Mouse (Mus musculus): ENCODE measurements around the gene Aox1. TPM values are rescaled to one million over a fixed set of nuclear protein-coding genes. Genes with fewer than 3 reads are reported as not detected.

The Aox1 gene
- polyA plus RNA-seq, 1 experiment: 0.47 TPM

- DNase-seq (ENCODE audit: low read depth, low spot score): no peak
- 94% methylated on average over 4 of the region's 4 CpGs for WGBS
These were observed 29.1 kb downstream of the Aox1 start for GRCm38 (mm10) chr1:58058846-58059245.

GRCm38 (mm10) chr1:58062131-58062530 is 32.4 kb downstream of the Aox1 start:
- no peak for DNase-seq (ENCODE audit: low read depth, low spot score)
- 93% methylated on average over 7 of the region's 7 CpGs for WGBS

GRCm38 (mm10) chr1:58065151-58065550 is 35.4 kb downstream of the Aox1 start:
- WGBS: 83% methylated on average over 5 of the region's 5 CpGs
- no peak for DNase-seq (ENCODE audit: low read depth, low spot score)

DNA sequence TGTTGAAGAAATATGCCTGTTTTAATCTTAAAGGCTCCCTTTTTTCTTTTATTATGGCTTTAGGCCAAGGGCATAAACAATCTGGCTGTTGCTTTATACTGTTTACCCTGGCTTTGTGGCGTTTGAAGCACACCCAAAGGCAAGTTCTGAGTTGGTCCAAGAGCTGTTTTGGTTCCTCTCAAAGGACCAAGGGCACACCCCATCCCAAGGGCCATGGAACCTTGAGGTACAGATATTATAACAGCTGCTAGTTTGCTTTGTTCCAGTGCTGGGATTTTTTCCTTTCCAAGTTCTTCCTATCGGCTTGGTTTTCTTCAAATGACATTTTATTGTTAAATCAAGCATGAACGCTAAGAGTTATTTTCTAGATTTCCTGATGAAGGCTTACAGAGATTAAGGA is 35.9 kb downstream of the Aox1 start:
- WGBS: 54% methylated on average over 3 of the region's 3 CpGs

GRCm38 (mm10) chr1:58069181-58069580 is 39.5 kb downstream of the Aox1 start:
- DNase-seq (ENCODE audit: low read depth, low spot score): no peak
- WGBS: 75% methylated on average over 6 of the region's 6 CpGs

More for the DNA sequence above, 35.9 kb downstream of the Aox1 start:
- no peak for DNase-seq (ENCODE audit: low read depth, low spot score)

DNA sequence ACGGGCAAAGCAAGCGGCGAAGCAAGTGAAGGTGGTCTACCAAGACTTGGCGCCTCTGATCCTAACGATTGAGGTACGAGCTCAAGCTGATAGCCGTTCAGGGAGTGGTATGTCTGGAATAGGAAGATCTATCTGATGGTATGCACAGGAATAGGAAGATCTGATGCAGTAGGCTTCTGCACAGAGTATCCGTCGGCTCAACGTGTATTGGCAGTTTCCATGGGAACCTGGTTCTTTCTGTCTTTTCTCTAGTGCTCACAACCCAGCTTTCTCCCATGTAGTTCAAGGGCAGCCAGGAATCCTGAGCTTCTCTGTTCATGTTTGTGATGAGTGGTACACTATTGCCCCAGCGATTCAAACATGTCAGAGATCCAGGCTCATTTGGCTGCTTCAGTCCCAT is 40.4 kb downstream of the Aox1 start:
- no peak for DNase-seq (ENCODE audit: low read depth, low spot score)
- 92% methylated on average over 11 of the region's 11 CpGs for WGBS

DNA sequence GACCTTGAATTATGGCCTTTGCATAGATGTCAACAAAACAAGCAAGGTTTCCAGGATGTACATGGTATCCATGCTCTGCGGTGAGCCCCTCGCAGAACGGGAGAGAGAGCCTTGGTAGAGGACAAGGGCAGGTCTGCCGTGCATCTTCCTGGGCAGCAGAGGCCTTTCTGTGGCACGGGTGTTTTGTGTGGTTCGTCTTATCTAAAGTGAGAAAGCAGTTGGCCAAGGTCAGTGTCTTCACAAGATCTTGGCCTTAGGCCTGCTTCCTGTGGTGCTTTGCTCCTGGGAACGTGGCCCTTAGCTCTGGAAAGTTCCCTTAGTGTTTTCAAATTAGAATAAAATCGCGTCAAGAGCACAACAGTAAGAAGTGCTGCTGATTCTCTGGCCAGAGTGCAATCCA is 41.3 kb downstream of the Aox1 start:
- 78% methylated on average over 9 of the region's 9 CpGs for WGBS
- no peak for DNase-seq (ENCODE audit: low read depth, low spot score)

DNA sequence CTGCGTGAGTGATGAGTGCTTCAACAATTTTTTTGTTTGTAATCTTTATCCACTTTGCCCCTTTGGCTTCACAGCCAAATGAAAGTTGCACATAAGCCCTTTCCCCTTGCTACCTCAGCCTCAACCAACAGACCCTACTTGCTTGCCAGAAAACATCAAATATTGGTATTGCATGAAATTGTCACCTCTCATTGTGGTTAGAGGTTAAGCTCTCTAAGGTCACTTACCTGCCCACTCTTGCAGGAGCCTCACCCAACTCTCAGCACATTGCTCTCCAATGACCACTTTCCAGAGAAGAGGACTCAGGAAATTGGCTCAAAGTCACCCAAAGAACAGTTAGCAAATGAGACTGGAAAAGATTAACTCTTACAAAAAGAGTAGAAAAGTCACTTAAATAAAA is 41.8 kb downstream of the Aox1 start:
- WGBS: 76% methylated on average over 1 of the region's 1 CpGs
- DNase-seq (ENCODE audit: low read depth, low spot score): no peak

GRCm38 (mm10) chr1:58072416-58072815 is 42.7 kb downstream of the Aox1 start:
- 82% methylated on average over 2 of the region's 2 CpGs for WGBS
- no peak for DNase-seq (ENCODE audit: low read depth, low spot score)

GRCm38 (mm10) chr1:58072991-58073730 is 43.4 kb downstream of the Aox1 start:
- WGBS: 73% methylated on average over 12 of the region's 12 CpGs
- DNase-seq (ENCODE audit: low read depth, low spot score): no peak

DNA sequence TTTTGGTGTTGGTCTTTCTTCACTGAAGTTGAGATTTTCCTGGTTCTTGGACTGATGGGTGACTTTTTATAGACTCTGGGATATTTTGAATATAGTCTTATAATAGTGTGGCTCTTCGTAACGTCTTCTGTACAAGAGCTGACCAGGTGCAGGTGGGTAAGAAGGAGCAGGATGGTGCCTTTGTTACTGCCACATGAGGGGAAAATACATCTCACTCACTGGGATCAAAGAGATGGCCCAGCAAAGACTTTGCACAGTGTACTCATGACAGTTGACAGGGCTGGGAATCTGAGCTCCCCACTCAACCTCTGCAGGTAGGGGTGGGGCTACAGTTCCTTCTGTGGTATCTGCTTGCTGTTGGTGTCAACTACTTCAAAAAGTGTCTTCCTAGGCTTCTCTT is 44.5 kb downstream of the Aox1 start:
- WGBS: 85% methylated on average over 2 of the region's 2 CpGs
- DNase-seq (ENCODE audit: low read depth, low spot score): no peak

DNA sequence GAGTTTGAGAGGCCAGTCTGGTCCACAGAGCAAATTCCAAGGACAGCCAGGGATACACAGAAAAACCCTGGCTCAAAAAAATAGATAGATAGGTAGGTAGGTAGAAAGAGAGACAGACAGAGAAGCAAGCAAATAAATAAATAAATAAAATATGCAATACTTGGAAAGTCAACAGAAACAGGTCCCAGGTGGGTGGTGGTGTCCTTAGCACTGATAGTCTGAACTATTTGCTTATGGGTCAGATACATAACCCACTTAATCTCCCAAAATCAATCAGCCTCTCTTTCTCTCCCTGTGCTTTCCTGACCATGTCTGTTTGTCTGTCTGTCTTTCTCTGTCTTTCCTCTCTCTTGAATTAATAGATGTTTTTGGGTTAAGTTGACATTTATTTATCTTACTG is 48.2 kb downstream of the Aox1 start:
- DNase-seq (ENCODE audit: low read depth, low spot score): no peak

DNA sequence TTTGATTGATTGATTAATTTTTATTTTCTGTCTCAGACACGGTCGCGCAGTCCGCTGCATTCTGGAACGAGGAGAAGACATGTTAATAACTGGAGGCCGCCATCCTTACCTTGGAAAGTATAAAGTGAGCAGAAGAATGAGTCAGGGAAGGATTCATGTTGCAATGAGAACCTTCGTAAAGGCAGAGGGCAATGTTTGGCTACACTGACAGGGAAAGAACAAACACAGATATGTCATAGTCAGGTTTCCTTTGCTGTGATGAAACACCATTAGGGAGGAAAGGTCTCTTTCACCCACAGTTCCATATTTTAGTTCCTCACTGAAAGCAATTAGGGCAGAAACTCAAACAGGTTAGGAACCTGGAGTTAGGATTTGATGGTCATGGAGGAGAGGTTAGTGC is 48.7 kb downstream of the Aox1 start:
- DNase-seq (ENCODE audit: low read depth, low spot score): no peak
- WGBS: 82% methylated on average over 7 of the region's 7 CpGs

DNA sequence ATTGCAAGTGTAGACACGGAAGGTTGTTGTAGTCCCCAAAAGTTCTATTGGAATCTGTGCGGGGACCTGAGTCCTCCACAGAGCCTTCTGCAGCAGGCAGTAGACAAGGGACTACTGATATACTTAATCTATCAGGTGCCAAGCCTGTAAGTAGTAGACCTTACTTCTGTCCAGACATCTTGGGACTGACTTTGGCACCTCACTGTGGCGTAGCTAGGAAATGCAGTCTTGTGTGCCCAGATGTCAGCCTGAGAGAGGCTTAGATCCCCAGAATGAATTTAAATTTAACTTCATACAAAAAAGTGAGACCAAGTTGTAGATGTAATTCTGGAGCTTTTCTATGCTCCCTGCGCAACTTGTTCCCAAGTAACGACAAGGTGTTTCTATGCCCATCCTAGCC is 50.0 kb downstream of the Aox1 start:
- WGBS: 92% methylated on average over 5 of the region's 5 CpGs
- DNase-seq (ENCODE audit: low read depth, low spot score): no peak

- DNase-seq (ENCODE audit: low read depth, low spot score): no peak
- WGBS: 76% methylated on average over 4 of the region's 4 CpGs
These were observed 50.7 kb downstream of the Aox1 start for GRCm38 (mm10) chr1:58080446-58080845.

DNA sequence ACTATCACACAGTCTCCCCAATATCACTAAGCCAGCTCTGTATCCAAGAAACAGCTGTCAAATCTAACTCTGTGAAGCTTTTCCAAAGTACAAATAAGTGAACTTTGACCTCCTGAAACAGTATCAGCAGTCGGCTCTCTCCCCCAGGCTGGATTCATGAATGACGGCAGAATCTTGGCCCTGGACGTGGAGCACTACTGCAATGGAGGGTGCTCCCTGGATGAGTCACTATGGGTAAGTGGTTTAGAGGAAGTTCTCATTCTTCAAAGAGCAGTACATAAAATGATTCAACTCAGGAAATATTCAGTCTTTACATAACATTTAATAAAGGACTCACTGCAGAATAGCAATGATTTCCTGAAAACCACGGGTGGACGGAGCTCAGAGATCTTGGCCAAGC is 51.6 kb downstream of the Aox1 start:
- WGBS: 63% methylated on average over 5 of the region's 5 CpGs
- DNase-seq (ENCODE audit: low read depth, low spot score): no peak

DNA sequence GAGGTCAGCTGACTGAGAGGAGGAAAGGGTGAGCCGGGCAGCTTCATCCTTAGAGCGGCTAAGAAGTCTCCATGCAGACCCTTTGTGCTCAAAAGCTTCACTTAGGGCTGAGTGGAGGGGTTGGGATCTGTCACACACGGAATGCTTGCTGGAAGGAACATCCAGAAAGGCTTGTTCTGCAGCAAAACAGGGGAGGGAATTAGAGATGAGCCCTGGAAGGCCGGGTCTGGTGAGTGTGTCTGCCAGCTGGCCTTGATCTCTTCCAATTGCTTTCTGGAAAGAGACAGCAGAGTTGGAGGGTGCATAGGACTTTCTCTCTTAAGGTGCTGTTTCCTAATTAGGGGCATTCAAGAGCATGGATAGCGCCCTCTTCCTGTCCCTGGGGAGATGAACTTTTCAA is 59.6 kb downstream of the Aox1 start:
- WGBS: 40% methylated on average over 5 of the region's 5 CpGs
- no peak for DNase-seq (ENCODE audit: low read depth, low spot score)

DNA sequence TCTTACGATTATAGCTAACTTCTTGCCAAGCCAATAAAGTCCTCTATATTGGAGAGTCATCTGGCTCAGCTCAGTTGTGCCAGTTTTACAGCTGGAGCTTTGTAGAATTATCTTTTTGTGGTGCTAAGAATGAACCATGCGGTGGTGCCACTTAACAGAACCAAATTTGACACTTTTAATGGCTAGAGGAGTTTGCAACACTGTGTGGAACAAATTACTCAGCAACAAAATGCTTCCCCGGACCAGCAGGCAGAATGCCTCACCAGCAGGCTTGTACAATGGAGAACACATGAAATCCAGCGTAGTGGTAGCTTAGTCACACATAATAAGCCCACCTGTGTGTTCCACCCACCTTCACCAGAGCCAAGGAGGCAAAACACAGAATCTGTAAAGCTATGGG is 60.5 kb downstream of the Aox1 start:
- 63% methylated on average over 4 of the region's 4 CpGs for WGBS
- no peak for DNase-seq (ENCODE audit: low read depth, low spot score)

- 77% methylated on average over 3 of the region's 3 CpGs for WGBS
- DNase-seq (ENCODE audit: low read depth, low spot score): no peak
These were observed 61.5 kb downstream of the Aox1 start for GRCm38 (mm10) chr1:58091213-58091612.

DNA sequence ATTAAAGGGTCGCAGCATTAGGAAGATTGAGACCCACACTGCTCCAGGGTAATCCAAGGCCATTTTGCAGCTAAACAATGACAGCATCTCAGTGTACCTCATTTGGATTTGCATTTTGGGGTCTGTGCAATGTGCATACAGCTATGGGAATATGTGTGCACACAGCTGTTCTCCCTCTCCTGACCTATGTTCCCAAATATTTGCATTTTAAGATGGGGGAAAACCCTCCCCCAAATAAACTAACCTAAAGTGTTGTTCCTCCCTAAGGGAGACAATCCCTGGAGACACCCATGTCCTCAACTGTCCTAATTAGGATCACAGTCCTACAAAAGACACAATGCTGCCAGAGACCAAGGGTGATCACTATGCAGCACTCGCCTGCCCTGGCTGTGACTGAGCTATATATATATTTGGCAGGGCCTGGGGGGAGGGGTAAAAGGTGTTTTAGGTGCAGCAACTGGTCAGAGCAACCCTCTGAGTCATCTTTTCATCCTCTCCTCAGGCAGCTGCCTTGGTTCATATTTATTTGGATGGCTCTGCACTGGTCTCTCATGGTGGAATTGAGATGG is 62.3 kb downstream of the Aox1 start:
- WGBS: 60% methylated on average over 2 of the region's 2 CpGs
- no peak for DNase-seq (ENCODE audit: low read depth, low spot score)

- WGBS: 90% methylated on average over 6 of the region's 6 CpGs
- DNase-seq (ENCODE audit: low read depth, low spot score): no peak
These were observed 67.6 kb downstream of the Aox1 start for GRCm38 (mm10) chr1:58097338-58097737.

DNA sequence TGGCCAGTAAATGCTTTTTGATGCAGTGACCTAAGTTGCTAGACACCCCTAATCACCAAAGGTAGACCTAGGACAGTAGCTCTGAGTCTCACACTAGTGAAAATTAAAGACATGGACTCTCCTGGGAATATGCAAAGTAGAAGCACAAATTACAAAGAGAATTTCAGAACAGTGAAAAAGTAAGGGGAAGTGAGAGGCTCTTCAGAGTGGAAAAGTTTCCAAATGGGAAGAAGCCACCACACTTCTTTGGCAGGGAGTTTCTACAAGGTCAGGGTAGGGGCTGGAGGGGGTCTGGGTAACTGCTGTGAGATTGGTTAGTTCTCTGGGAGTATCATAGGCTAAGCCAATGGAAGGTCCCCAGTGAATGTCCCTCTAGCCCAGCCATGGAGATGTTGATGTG is 69.4 kb downstream of the Aox1 start:
- DNase-seq (ENCODE audit: low read depth, low spot score): no peak

Measured in large intestine, adult 2 months (tissue).